Mouse (Mus musculus) adrenal gland, postnatal 14 days (tissue): ENCODE measurements at regions not wholly inside any gene's neighbourhood (a gene's known extent, or its start where the extent isn't known, plus 50 kb on each side); places are given as distances from the start of the nearest gene placed in this dataset.

Experiments
- DNase-seq: peaks from one replicate; pipeline ENCODE4 v3.0.0; 2021; ENCODE audit warnings: mixed read lengths

GRCm38 (mm10) chr2:61221157-61221556 is 258.2 kb upstream of the Rbms1 start:
- DNase-seq = no peak

DNA sequence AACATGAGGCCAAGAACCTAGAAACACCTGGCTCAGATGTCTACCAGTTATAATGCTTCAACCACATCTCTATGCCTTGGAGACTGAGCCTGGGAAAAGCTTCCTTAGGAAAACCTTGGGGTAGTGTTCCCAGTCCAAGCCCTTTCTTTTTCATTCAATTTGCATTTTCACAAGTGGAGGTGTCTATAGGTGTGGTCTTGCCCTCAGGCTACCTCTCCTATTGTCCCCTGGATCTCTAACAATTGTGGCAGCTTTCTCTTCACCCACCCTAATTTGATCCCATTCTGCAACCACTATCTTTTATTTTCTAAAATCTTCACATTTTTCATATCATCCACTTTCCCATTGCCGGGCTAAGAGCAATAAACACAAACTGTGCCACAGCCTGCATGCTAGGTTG is 251.0 kb upstream of the Rbms1 start:
- no peak for DNase-seq

DNA sequence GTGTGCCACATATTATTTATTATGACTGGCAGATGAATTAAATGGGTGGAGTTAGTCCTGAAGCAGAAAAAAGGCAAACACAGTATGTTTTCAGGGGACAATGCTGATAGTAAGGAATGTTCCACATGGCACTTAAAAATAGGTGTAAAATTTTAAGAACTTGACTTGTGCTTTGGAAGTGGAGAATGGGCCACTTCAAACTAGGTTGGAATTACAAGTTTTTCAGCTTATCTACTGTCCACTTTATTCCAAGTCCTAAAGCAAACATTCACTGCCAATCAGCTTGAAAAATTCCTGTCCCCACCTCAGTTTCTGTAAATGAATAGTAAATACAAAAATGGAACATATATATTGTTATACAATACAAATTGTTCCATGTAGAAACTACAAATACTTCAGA is 238.4 kb upstream of the Rbms1 start:
- no peak for DNase-seq

DNA sequence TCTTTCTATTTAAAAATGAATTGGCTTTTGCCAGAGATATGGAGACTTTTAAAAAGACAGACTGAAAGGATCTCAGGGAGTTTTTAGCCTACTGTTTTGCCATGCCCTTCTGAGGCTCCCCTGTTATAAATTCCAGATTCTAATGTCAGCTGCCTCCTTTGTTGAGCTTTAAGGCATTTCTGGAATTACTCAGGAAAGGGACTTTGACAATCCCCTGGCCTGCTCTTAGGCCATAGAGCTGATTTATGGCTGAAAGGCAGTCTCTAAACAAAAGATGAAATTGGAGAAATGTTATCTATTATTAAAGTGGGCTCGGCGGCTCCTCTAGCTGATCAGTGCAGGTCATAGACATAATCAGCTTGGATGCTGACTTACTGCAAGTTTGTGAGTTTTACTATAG is 231.0 kb upstream of the Rbms1 start:
- no peak for DNase-seq

DNA sequence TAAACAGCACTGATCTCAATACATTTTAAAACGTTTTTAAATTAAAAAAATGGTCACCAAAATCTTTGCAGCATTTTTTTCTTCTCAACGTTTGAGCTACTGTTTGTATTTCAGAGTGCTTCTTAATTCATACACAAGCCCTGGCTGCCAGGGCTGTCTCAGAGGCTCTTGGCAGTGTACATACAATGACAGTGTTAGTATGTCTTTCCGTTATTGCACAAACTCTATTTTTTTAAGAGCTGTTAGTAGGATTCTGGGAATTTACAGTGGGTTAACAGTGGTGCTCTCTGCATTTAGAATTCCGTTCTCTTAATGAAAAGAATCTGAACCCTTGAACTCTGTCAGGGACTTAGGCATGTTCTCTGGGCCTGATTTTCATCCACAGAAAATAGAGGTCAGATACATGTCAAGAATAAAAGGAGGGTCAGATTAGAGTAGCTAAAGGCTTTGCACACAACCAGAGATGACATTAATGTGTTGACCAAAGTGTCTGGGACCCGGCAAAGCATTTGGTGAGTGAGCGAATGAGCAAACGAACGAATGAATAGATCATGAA is 219.5 kb upstream of the Rbms1 start:
- no peak for DNase-seq

- no peak for DNase-seq
These were observed 214.8 kb upstream of the Rbms1 start for GRCm38 (mm10) chr2:61177801-61178200.

- peak; percentile 20 for DNase-seq
These were observed 213.8 kb upstream of the Rbms1 start for GRCm38 (mm10) chr2:61176807-61177206.

DNA sequence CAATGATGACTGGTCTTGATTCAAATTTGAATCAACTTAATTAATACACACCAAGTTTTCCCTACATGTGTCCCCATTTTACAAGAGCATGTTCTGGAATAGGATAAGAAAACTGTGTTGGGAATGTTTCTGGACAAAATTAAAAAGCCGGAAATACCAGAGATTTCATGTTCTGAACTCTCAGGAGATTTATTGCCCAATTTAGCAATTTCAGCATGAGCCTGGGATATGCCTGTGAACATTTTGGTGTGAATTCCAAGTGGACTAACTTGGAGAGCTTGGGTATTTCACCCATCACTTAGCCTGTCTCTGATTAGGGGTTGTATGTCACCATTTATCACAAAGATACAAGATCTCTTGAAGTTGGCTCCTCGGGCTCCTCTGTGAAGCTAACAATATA is 210.6 kb upstream of the Rbms1 start:
- DNase-seq = no peak

GRCm38 (mm10) chr2:61161336-61161735 is 198.3 kb upstream of the Rbms1 start:
- no peak for DNase-seq

GRCm38 (mm10) chr2:61159761-61160160 is 196.8 kb upstream of the Rbms1 start:
- DNase-seq = no peak

DNA sequence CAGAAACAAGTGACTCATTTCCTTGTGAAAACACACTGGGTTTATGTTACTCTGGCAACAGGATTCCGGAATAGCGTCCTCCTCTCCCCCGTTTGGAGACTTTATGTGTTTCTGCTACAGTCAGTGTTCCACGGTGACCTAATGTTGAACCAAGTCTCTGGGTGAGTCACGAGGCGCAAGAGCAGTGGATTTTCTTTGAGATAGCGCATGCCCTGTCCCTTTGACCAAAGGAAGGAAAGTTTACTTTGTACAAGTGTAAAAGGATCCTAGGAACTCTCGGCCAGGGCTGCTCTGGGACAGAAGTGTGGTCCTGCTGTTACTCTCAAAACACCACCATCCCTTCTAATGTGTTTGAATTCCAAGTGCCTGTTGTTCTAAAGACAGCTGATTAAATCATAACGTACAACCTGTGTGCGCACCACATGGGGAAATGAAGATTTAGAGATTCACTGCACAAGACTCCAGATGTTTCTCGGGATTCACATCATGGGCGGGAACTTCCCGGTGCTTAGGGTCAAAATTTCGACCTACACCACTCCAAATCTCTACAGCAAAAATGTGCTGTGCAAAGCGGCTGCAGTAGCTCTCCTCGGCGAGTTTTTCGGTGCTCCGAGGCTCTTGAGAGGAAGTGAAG is 176.1 kb upstream of the Rbms1 start:
- DNase-seq = peak; percentile 71

GRCm38 (mm10) chr2:61138625-61138997 is 175.6 kb upstream of the Rbms1 start:
- DNase-seq = no peak

- no peak for DNase-seq
These were observed 174.4 kb upstream of the Rbms1 start for GRCm38 (mm10) chr2:61137378-61137777.

DNA sequence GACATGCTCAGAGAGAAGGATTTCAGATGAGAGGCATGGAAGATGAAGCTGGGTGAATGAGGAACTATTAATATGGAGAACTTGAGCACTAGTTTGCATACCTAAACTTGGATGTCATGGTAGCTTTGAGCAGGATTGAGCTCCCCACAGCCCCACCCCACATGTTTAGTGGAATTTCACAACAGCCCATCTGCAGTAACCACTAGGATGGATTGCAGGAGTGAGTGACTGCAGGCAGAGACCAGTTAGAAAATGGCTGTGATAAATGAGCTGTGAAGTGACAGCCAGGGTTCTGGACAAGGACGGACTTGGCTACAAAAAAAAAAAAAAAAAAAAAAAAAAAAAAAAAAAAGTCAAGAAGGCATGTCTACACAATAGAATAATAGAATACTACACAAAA is 173.9 kb upstream of the Rbms1 start:
- DNase-seq = peak; percentile 34

GRCm38 (mm10) chr2:61123046-61123806 is 160.2 kb upstream of the Rbms1 start:
- DNase-seq = no peak

- DNase-seq = no peak
These were observed 158.3 kb upstream of the Rbms1 start for GRCm38 (mm10) chr2:61121281-61121680.

DNA sequence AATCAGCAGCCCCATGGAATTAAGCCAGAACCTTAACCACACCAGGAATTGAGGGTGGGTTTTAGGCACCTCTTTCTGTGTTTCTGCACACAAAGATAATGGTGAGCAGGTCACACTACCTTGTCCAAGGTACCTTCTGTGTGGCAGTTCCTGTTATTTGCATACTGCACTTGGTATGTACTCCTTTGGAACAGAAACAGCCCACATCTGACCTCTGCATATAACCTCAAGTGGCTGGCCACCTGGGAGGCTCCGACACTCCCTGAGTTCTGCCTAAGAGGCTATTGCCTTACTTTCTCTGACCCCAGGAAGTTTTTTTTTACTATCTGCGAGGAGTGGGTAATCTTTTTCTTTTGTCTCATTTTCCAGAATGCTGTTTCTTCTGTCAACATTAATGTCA is 151.6 kb upstream of the Rbms1 start:
- no peak for DNase-seq

GRCm38 (mm10) chr2:61113916-61114315 is 150.9 kb upstream of the Rbms1 start:
- DNase-seq = no peak

- peak; percentile 38 for DNase-seq
These were observed 147.6 kb upstream of the Rbms1 start for GRCm38 (mm10) chr2:61110591-61110990.

DNA sequence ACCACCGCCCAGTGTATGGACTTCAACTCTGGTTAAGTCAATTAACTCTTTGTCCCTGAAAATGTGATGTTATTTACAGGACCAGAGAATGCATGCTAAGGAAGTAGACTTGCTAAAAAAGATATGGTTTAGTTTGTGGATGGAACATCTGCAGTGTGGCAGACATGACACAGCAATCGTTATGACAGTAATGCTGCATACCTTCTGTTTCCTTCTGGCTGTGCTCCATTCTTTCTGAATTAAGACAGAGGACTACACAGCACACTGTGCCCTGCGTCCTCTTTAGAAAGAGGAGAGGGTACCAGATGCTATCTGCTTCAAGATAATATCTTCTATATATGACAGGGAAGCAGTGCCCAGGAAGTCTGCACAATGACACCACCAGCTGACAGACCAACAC is 146.6 kb upstream of the Rbms1 start:
- DNase-seq = no peak

DNA sequence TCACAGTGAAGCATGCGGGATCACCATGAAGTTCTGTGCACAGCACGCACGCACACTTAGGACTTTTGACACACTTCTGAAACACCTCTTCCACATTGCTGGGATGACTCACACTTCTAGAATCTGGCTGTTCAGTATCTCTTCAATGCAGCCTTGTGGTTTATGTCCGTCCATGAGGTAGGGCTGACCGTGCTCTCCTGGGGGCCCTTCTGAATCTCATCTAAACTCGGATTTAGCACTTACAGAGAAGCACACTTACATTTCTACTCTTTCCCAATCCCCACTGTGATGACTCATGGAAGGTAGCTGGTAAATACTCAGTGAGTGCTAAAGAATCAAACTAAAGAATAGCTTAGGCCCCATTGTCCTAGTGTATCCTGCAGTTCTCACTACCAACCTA is 142.2 kb upstream of the Rbms1 start:
- DNase-seq = no peak

DNA sequence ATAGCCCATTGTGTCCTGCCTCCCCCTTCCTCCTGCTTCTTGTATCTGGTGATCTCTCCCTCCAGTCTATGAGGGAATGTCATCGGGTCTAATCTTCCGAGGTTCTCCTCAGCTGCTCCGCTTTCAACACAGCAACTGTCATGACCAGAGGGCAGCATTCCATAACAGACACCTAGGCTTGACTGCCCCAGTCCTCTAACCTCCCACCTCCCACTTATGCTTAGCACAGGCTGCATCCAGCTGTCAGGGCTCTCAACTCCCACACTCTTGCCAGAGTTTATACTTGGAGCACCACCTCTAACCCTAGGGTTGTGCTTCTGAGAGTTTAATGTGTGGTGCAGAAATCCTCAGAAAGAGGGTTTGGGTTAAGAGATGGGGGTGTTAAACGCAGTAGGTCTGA is 137.9 kb upstream of the Rbms1 start:
- no peak for DNase-seq

DNA sequence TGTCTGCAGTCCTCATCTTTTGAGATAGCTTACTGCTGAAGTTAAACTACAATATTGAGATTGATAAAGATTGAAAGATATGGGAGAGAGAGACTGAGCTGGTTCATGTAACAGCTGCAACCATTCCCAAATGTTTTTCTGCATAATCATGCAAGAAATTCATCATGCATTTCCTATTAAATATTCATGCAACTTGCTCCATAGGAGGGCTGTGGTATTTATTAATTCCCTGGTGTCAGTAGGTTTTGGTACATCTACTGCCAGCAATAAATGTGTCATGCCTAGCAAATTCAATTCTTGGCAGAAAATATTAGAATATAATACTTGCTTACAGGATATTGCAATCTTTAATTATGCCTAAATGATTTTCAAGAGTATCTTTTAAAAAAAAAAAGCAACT is 125.5 kb upstream of the Rbms1 start:
- DNase-seq = no peak

DNA sequence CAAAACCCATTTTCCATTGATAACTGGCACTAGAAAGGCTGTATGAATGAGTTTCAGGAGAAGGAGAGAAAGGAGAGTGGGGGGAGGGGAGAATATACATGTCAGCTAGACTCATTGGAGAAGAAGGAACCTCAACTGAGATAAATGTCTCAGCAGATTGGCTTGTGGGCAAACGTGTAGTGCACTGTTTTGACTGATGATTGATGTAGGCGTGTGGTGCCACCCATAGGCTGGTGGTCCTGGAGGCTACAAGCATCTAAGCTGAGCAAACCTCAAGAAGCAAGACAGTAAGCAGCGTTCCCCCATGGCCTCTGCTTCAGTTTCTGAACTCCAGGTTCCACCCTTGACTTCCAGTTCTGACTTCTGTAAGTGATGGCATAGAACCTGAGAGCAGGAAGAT is 121.8 kb upstream of the Rbms1 start:
- DNase-seq = no peak
